In genomic region chr15:30383075-30383842, GRCm38 (mm10) we compare ENCODE assay signal across 15 mouse cellular contexts.
DNase-seq lines count a peak whose midpoint lies in the region; ATAC-seq and TF ChIP-seq lines count a peak whose summit lies in the region.
"Had no signal": no experiment of that assay in that cellular context is flagged by ENCODE, and none has a peak within 500 bp of the region (broad histone marks: within the 10 kb centered on the region; RNA-seq: fewer than 3 reads in every experiment).

No protein-coding gene starts in this region.

- TF ChIP-seq POLR2A in embryonic fibroblast, embryonic 13.5 days (IDR thresholded peaks at IDR 0.05; ENCODE audit: low read depth, low read length): no peak

- no peaks in the 10 kb centered on the region for H3K9me3 ChIP-seq in intestine, embryonic 15.5 days
- H3K9me3 ChIP-seq in intestine, postnatal 0 days (ENCODE audit: control insufficient read depth): no peaks in the 10 kb centered on the region
- H3K9me3 ChIP-seq in lung, postnatal 0 days (ENCODE audit: low read length): no peaks in the 10 kb centered on the region
- H3K9me3 ChIP-seq: embryonic facial prominence, embryonic 13.5 days; liver, embryonic 15.5 days; neural tube, embryonic 12.5 days had no signal

- no peak overlapping the region for H3K27ac ChIP-seq in intestine, embryonic 15.5 days
- no peak overlapping the region for H3K27ac ChIP-seq in intestine, postnatal 0 days (ENCODE audit: low read depth, low read length)
- H3K27ac ChIP-seq in embryonic fibroblast, embryonic 13.5 days (ENCODE audit: insufficient read depth, low read length): 0 out of 2 replicates have a peak overlapping the region, but pooled peaks have one; percentile 38
- no peak overlapping the region for H3K27ac ChIP-seq in lung, postnatal 0 days (ENCODE audit: low read length)
- H3K27ac ChIP-seq: embryonic facial prominence, embryonic 13.5 days; liver, embryonic 15.5 days; neural tube, embryonic 12.5 days had no signal

- TF ChIP-seq EP300 in lung, postnatal 0 days (IDR thresholded peaks at IDR 0.05): peak; percentile 98

- WGBS in intestine, embryonic 15.5 days: 27% methylated on average over 9 of the region's 9 CpGs
- 36% methylated on average over 9 of the region's 9 CpGs for WGBS in intestine, postnatal 0 days
- WGBS in lung, postnatal 0 days: 18% methylated on average over 9 of the region's 9 CpGs

- no peak overlapping the region for H3K4me3 ChIP-seq in intestine, embryonic 15.5 days (replicated peaks)
- H3K4me3 ChIP-seq in intestine, postnatal 0 days (ENCODE audit: low read depth, low read length): no peak overlapping the region
- no peak overlapping the region for H3K4me3 ChIP-seq in embryonic fibroblast, embryonic 13.5 days (ENCODE audit: insufficient read depth, low read length)
- H3K4me3 ChIP-seq in lung, postnatal 0 days (ENCODE audit: low read depth, low read length): no peak overlapping the region
- H3K4me3 ChIP-seq: embryonic facial prominence, embryonic 13.5 days; liver, embryonic 15.5 days; neural tube, embryonic 12.5 days had no signal

- no peak overlapping the region for H3K4me2 ChIP-seq in intestine, embryonic 15.5 days (replicated peaks)
- no peak overlapping the region for H3K4me2 ChIP-seq in intestine, postnatal 0 days (replicated peaks; ENCODE audit: low read depth)
- H3K4me2 ChIP-seq in lung, postnatal 0 days (replicated peaks; ENCODE audit: low read depth, low read length): peak overlapping the region; percentile 34
- H3K4me2 ChIP-seq: embryonic facial prominence, embryonic 13.5 days; liver, embryonic 15.5 days; neural tube, embryonic 12.5 days had no signal

- intact Hi-C loops in gastrocnemius, postnatal 36 days (cut with DNase I): no loop called here

- DNase-seq in R1 (ENCODE audit: low read depth, low spot score): peak; percentile 98
- peak; percentile 93 for DNase-seq in lung, postnatal 0 days (ENCODE audit: low spot score)
- no peak for DNase-seq in gastrocnemius, postnatal 36 days
- no peak for DNase-seq in adipocyte (ENCODE audit: low spot score)
- no peak for DNase-seq in adrenal gland, postnatal 14 days
- DNase-seq: heart, postnatal 36 days; kidney, postnatal 36 days; right cerebral cortex, postnatal 25 days had no signal

- TF ChIP-seq CTCF in intestine, postnatal 0 days (IDR thresholded peaks at IDR 0.05; ENCODE audit: low read depth): no peak
- no peak for TF ChIP-seq CTCF in embryonic fibroblast, embryonic 13.5 days (IDR thresholded peaks at IDR 0.05; ENCODE audit: borderline replicate concordance, insufficient read depth, low read length)
- TF ChIP-seq CTCF in lung, postnatal 0 days (IDR thresholded peaks at IDR 0.05): no peak

- peak; percentile 28; the same call in 1 of the 2 replicates for ATAC-seq in intestine, embryonic 15.5 days
- ATAC-seq in intestine, postnatal 0 days: no peak
- ATAC-seq in lung, postnatal 0 days: peak; percentile 94

- no peaks in the 10 kb centered on the region for H3K27me3 ChIP-seq in intestine, embryonic 15.5 days (replicated peaks)
- H3K27me3 ChIP-seq in intestine, postnatal 0 days (replicated peaks; ENCODE audit: control insufficient read depth, insufficient read depth, low read length): no peaks in the 10 kb centered on the region
- H3K27me3 ChIP-seq in lung, postnatal 0 days (replicated peaks; ENCODE audit: insufficient read depth, low read length): no peaks in the 10 kb centered on the region
- H3K27me3 ChIP-seq: CH12.LX; embryonic facial prominence, embryonic 13.5 days; liver, embryonic 15.5 days; neural tube, embryonic 12.5 days had no signal

- no peaks in the 10 kb centered on the region for H3K4me1 ChIP-seq in intestine, embryonic 15.5 days (replicated peaks)
- no peaks in the 10 kb centered on the region for H3K4me1 ChIP-seq in intestine, postnatal 0 days (replicated peaks; ENCODE audit: control insufficient read depth, insufficient read depth, low read length)
- H3K4me1 ChIP-seq in embryonic fibroblast, embryonic 13.5 days (ENCODE audit: control insufficient read depth, insufficient read depth, low read length): no peaks in the 10 kb centered on the region
- 0 out of 2 replicates have a peak, but pooled peaks cover 3% of the 10 kb centered on the region for H3K4me1 ChIP-seq in lung, postnatal 0 days (ENCODE audit: insufficient read depth, low read depth, low read length)
- H3K4me1 ChIP-seq: liver, embryonic 15.5 days had no signal

- H3K9ac ChIP-seq in intestine, embryonic 15.5 days: no peak overlapping the region
- H3K9ac ChIP-seq in intestine, postnatal 0 days (ENCODE audit: low read depth, low read length): no peak overlapping the region
- no peak overlapping the region for H3K9ac ChIP-seq in lung, postnatal 0 days (replicated peaks; ENCODE audit: low read depth)
- H3K9ac ChIP-seq: embryonic facial prominence, embryonic 13.5 days; liver, embryonic 15.5 days; neural tube, embryonic 12.5 days had no signal

- H3K36me3 ChIP-seq in intestine, embryonic 15.5 days: no peaks in the 10 kb centered on the region
- H3K36me3 ChIP-seq in intestine, postnatal 0 days (ENCODE audit: control insufficient read depth, insufficient read depth): no peaks in the 10 kb centered on the region
- H3K36me3 ChIP-seq in lung, postnatal 0 days (ENCODE audit: insufficient read depth, low read length): no peaks in the 10 kb centered on the region
- H3K36me3 ChIP-seq: embryonic facial prominence, embryonic 13.5 days; liver, embryonic 15.5 days; neural tube, embryonic 12.5 days had no signal

Comparison
In these comparisons a context has a peak if more than half of its experiments do, and no peak if none do; other contexts are left out.
1. DNase-seq: peak in R1 (single experiment) and lung, postnatal 0 days (single experiment); none in gastrocnemius, postnatal 36 days (0 of 2), adipocyte (single experiment) and adrenal gland, postnatal 14 days (single experiment).